18 mouse cellular contexts compared by ENCODE assay signal in genomic region chr1:187706046-187706445, GRCm38 (mm10).
A peak's percentile ranks its signal among the peaks of the same experiment; 100 is the strongest.
DNase-seq lines count a peak whose midpoint lies in the region; ATAC-seq and TF ChIP-seq lines count a peak whose summit lies in the region.
"Had no signal": no experiment of that assay in that cellular context is flagged by ENCODE, and none has a peak within 500 bp of the region (broad histone marks: within the 10 kb centered on the region; RNA-seq: fewer than 3 reads in every experiment).

No protein-coding gene starts in this region.

- no peak overlapping the region for H3K9ac ChIP-seq in kidney, embryonic 14.5 days (ENCODE audit: low read depth, low read length)
- H3K9ac ChIP-seq in midbrain, embryonic 14.5 days (replicated peaks; ENCODE audit: low read length), result no peak overlapping the region
- H3K9ac ChIP-seq in midbrain, embryonic 13.5 days (replicated peaks), result no peak overlapping the region
- H3K9ac ChIP-seq: embryonic facial prominence, embryonic 12.5 days; limb, embryonic 13.5 days; liver, embryonic 14.5 days; lung, embryonic 14.5 days had no signal

- H3K27me3 ChIP-seq in kidney, embryonic 14.5 days (ENCODE audit: control insufficient read depth, insufficient read depth, low read length), result no peaks in the 10 kb centered on the region
- H3K27me3 ChIP-seq in midbrain, embryonic 14.5 days (ENCODE audit: control insufficient read depth, insufficient read depth, low read length), result no peaks in the 10 kb centered on the region
- H3K27me3 ChIP-seq in midbrain, embryonic 13.5 days, result no peaks in the 10 kb centered on the region
- H3K27me3 ChIP-seq: embryonic facial prominence, embryonic 12.5 days; limb, embryonic 13.5 days had no signal

- H3K9me3 ChIP-seq in kidney, embryonic 14.5 days (ENCODE audit: control insufficient read depth, low read length), result no peaks in the 10 kb centered on the region
- no peaks in the 10 kb centered on the region for H3K9me3 ChIP-seq in midbrain, embryonic 14.5 days (ENCODE audit: control insufficient read depth, low read length)
- no peaks in the 10 kb centered on the region for H3K9me3 ChIP-seq in midbrain, embryonic 13.5 days
- H3K9me3 ChIP-seq: embryonic facial prominence, embryonic 12.5 days; hindbrain, embryonic 10.5 days; limb, embryonic 13.5 days had no signal

- no peaks in the 10 kb centered on the region for H3K4me1 ChIP-seq in kidney, embryonic 14.5 days (ENCODE audit: control insufficient read depth, insufficient read depth, low read length)
- H3K4me1 ChIP-seq in midbrain, embryonic 14.5 days (ENCODE audit: control insufficient read depth, insufficient read depth, low read length), result peaks cover 7% of the 10 kb centered on the region
- peaks cover 19% of the 10 kb centered on the region for H3K4me1 ChIP-seq in midbrain, embryonic 13.5 days (replicated peaks)
- H3K4me1 ChIP-seq: embryonic facial prominence, embryonic 12.5 days had no signal

- no peak overlapping the region for H3K4me2 ChIP-seq in kidney, embryonic 14.5 days (replicated peaks; ENCODE audit: low read depth, low read length)
- no peak overlapping the region for H3K4me2 ChIP-seq in midbrain, embryonic 14.5 days (ENCODE audit: low read length)
- no peak overlapping the region for H3K4me2 ChIP-seq in midbrain, embryonic 13.5 days (replicated peaks)
- H3K4me2 ChIP-seq: embryonic facial prominence, embryonic 12.5 days; limb, embryonic 13.5 days; lung, embryonic 14.5 days had no signal

- no peak for DNase-seq in gastrocnemius, adult 2 months
- no peak for DNase-seq in gastrocnemius, postnatal 10 days
- peak; percentile 44 for DNase-seq in kidney, adult 9 months
- DNase-seq in midbrain, embryonic 14.5 days, result peak; percentile 24
- no peak for DNase-seq in lung, postnatal 4 days
- DNase-seq: cerebellum, postnatal 25 days; lung, embryonic 14.5 days; right cerebral cortex, postnatal 14 days; spleen, adult 18-20 months had no signal

- no peak overlapping the region for H3K27ac ChIP-seq in gastrocnemius, adult 2 months
- no peak overlapping the region for H3K27ac ChIP-seq in kidney, embryonic 14.5 days (ENCODE audit: low read depth, low read length)
- H3K27ac ChIP-seq in midbrain, embryonic 14.5 days (replicated peaks; ENCODE audit: low read depth, low read length), result no peak overlapping the region
- H3K27ac ChIP-seq in midbrain, embryonic 13.5 days, result no peak overlapping the region
- H3K27ac ChIP-seq: embryonic facial prominence, embryonic 12.5 days; hindbrain, embryonic 10.5 days; kidney, postnatal 0 days; limb, embryonic 13.5 days; liver, embryonic 14.5 days had no signal

- no peak for ATAC-seq in kidney, embryonic 14.5 days (ENCODE audit: low FRiP score, low TSS enrichment)
- no peak for ATAC-seq in midbrain, embryonic 14.5 days (ENCODE audit: low FRiP score, low TSS enrichment)
- ATAC-seq in midbrain, embryonic 13.5 days, result no peak
- ATAC-seq: CD4-positive, CD25-positive, alpha-beta regulatory T cell, adult 4 months; hindbrain, embryonic 16.5 days had no signal

- intact Hi-C loops in gastrocnemius, adult 2 months (cut with DNase I), result no loop called here

- H3K36me3 ChIP-seq in kidney, embryonic 14.5 days (ENCODE audit: control insufficient read depth, insufficient read depth, low read length), result no peaks in the 10 kb centered on the region
- H3K36me3 ChIP-seq in midbrain, embryonic 14.5 days (ENCODE audit: control insufficient read depth, insufficient read depth, low read length), result no peaks in the 10 kb centered on the region
- H3K36me3 ChIP-seq in midbrain, embryonic 13.5 days, result no peaks in the 10 kb centered on the region
- H3K36me3 ChIP-seq: embryonic facial prominence, embryonic 12.5 days; hindbrain, embryonic 10.5 days; limb, embryonic 13.5 days had no signal

- 61% methylated on average over 6 of the region's 6 CpGs for WGBS in kidney, embryonic 14.5 days
- WGBS in midbrain, embryonic 14.5 days, result 6% methylated on average over 6 of the region's 6 CpGs
- WGBS in midbrain, embryonic 13.5 days, result 22% methylated on average over 6 of the region's 6 CpGs

- peak overlapping the region; percentile 13 for H3K4me3 ChIP-seq in gastrocnemius, adult 2 months
- no peak overlapping the region for H3K4me3 ChIP-seq in kidney, embryonic 14.5 days (ENCODE audit: low read length)
- no peak overlapping the region for H3K4me3 ChIP-seq in midbrain, embryonic 14.5 days (replicated peaks; ENCODE audit: low read depth, low read length)
- no peak overlapping the region for H3K4me3 ChIP-seq in midbrain, embryonic 13.5 days (replicated peaks)
- H3K4me3 ChIP-seq: embryonic facial prominence, embryonic 12.5 days; hindbrain, embryonic 10.5 days; limb, embryonic 13.5 days had no signal

- no peak for TF ChIP-seq CTCF in gastrocnemius, adult 2 months (IDR thresholded peaks at IDR 0.05)

Comparison
In these comparisons a context has a peak if more than half of its experiments do, and no peak if none do; other contexts are left out.
1. DNase-seq: peak in kidney, adult 9 months (single experiment) and midbrain, embryonic 14.5 days (single experiment); none in gastrocnemius, adult 2 months (single experiment), gastrocnemius, postnatal 10 days (single experiment) and lung, postnatal 4 days (0 of 2).